Mouse (Mus musculus): Measurements from ENCODE around the gene Chka. TPM values are rescaled to one million over a fixed set of nuclear protein-coding genes. Genes with fewer than 3 reads are reported as not detected.

Chka gene
- polyA plus RNA-seq, 3 experiments from 2014 or later = 1.6 to 4.9 (median 4.3) TPM

GRCm38 (mm10) chr19:3922661-3923371, 71.2 kb downstream of the Chka start:
- ATAC-seq = no peak

- ATAC-seq = no peak
Measured at GRCm38 (mm10) chr19:3923586-3923985, 72.0 kb downstream of the Chka start.

- no peak for ATAC-seq
Measured at GRCm38 (mm10) chr19:3924190-3924589, 72.6 kb downstream of the Chka start.

GRCm38 (mm10) chr19:3924868-3925267, 73.3 kb downstream of the Chka start:
- no peak for ATAC-seq

- ATAC-seq = no peak
Measured at GRCm38 (mm10) chr19:3925859-3926258, 74.3 kb downstream of the Chka start.

- no peak for ATAC-seq
Measured at GRCm38 (mm10) chr19:3926279-3926678, 74.7 kb downstream of the Chka start.

- ATAC-seq = no peak
Measured at GRCm38 (mm10) chr19:3926685-3927084, 75.1 kb downstream of the Chka start.

- no peak for ATAC-seq
Measured at GRCm38 (mm10) chr19:3927989-3928388, 76.4 kb downstream of the Chka start.

GRCm38 (mm10) chr19:3928779-3929178, 77.2 kb downstream of the Chka start:
- no peak for ATAC-seq

- no peak for ATAC-seq
Measured at GRCm38 (mm10) chr19:3929211-3929941, 77.8 kb downstream of the Chka start, which contains the start of gene Aldh3b1. Gene Aldh3b1 (minus strand): TSS chr19:3929808.

- ATAC-seq = no peak
Measured at GRCm38 (mm10) chr19:3930262-3931057, 78.9 kb downstream of the Chka start.

GRCm38 (mm10) chr19:3931716-3932115, 80.1 kb downstream of the Chka start:
- ATAC-seq = no peak

- ATAC-seq = peak; percentile 93
Measured at GRCm38 (mm10) chr19:3935032-3935895, 83.7 kb downstream of the Chka start, which contains the start of gene Unc93b1. Gene Unc93b1 (plus strand): TSS chr19:3935186.

- ATAC-seq = peak; percentile 39
Measured at GRCm38 (mm10) chr19:3935896-3936850, 84.6 kb downstream of the Chka start.

- ATAC-seq = no peak
Measured at GRCm38 (mm10) chr19:3942315-3942714, 90.7 kb downstream of the Chka start.

- ATAC-seq = peak; percentile 71
Measured at GRCm38 (mm10) chr19:3942986-3943735, 91.6 kb downstream of the Chka start.
